Mouse (Mus musculus) olfactory bulb, adult 2 months (tissue): Measurements from ENCODE around the gene Dusp3. TPM values are rescaled to one million over a fixed set of nuclear protein-coding genes. Genes with fewer than 3 reads are reported as not detected.
A peak's percentile ranks its signal among the peaks of the same experiment; 100 is the strongest.

Source experiments
- H3K27ac ChIP-seq: fragments of 200-500 bp; 2 replicates; pipeline ENCODE4 v1.5.1; 2012; ENCODE audit warnings: low read depth, low read length; ENCODE audit not compliant: insufficient read depth
- H3K4me1 ChIP-seq: fragments of 200-500 bp; 2 replicates; pipeline ENCODE4 v1.6.1; 2012; ENCODE audit warnings: low read length; ENCODE audit not compliant: control insufficient read depth, insufficient read depth
- H3K4me3 ChIP-seq: fragments of 200-500 bp; 2 replicates; pipeline ENCODE4 v1.5.1; 2012; ENCODE audit warnings: mild to moderate bottlenecking, low read depth, low read length, moderate library complexity; ENCODE audit not compliant: insufficient read depth
- CTCF ChIP-seq: fragments of 200-500 bp; IDR thresholded peaks from 2 replicates; pipeline ENCODE4 v1.5.1; 2012; ENCODE audit warnings: low read depth, mild to moderate bottlenecking, low read length, moderate library complexity; ENCODE audit not compliant: insufficient read depth
- POLR2A ChIP-seq: fragments of 200-500 bp; IDR thresholded peaks from 2 replicates; pipeline ENCODE4 v1.6.1; 2012; ENCODE audit warnings: mild to moderate bottlenecking, low read depth, low read length, moderate library complexity; ENCODE audit not compliant: insufficient read depth
- WGBS: fragments of 180-500 bp; shearing (Covaris S2); methylation state at CpG from one replicate; pipeline ENCODE4 v1.1.7; 2018; 5-methylcytosine and 5-hydroxymethylcytosine counted together
- polyA plus RNA-seq: library from polyadenylated mRNA; stranded (reverse); fragments of >200 nt; gene quantifications from 2 replicates; pipeline ENCODE4 v1.2.4, GENCODE M21; 2012; ENCODE audit warnings: low replicate concordance; ENCODE audit not compliant: missing spikeins, insufficient read depth, insufficient read length

The Dusp3 gene
- polyA plus RNA-seq, 1 experiment: not detected

DNA sequence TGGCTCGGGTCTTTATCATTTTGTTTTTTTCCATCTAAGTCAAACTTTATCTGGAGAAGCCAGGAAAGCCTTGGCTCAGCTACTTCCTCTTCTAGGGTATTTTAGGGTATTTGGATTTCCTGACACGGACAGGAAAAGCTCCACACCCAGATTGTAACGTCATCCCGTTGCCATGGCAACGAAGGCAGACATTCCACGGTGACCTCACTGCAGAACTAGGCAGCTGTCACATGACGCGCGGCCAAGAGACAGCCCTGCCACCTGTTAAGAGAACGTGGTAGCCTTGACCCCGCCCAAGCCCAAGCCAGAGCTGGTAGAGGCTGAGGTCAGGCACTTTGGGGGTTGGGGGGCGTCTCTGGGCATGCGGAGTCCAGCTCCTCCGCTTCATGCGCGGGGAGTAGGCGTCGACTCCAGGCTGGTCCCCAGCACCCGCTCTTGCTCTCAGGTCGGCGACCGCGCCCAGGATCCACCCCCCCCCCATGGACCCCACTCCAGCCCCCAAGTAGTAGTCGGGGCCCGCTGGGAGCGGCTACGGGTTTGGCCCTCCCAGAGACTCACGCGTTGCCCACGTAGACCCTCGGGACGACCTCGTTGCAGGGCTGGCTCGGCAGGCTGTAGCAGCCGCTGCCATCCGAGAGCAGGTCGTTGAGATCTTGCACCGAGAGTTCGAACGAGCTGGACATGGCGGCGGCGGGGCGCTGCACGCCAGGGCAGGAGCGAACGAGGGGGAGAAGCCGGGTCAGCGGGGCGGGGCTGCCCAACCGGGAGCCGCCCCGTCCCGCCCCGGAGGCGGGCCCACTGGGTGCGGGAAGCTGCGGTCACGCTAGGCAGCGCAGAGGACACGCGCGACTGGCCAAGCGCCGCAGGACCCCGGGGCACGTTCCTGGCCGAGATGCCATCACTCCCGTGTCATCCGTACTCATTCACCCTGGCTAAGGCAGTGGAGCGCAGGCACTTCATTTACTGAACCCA is 2.5 kb downstream of the Dusp3 start, which contains the start of gene Cfap97d1:
Gene Cfap97d1, plus strand, starts transcription at position 226 of the 972 bp plus-strand sequence.
- Histone ChIP-seq H3K4me1 (peaks cover 21% of the 10 kb centered on the region), H3K27ac (peak within 1 kb of the TSS; percentile 76), H3K4me3 (peak within 1 kb of the TSS; percentile 80)
- TF ChIP-seq POLR2A (peak; percentile 53), CTCF (no peak)
- under 1% methylated on average over 71 of the region's 71 CpGs for WGBS

DNA sequence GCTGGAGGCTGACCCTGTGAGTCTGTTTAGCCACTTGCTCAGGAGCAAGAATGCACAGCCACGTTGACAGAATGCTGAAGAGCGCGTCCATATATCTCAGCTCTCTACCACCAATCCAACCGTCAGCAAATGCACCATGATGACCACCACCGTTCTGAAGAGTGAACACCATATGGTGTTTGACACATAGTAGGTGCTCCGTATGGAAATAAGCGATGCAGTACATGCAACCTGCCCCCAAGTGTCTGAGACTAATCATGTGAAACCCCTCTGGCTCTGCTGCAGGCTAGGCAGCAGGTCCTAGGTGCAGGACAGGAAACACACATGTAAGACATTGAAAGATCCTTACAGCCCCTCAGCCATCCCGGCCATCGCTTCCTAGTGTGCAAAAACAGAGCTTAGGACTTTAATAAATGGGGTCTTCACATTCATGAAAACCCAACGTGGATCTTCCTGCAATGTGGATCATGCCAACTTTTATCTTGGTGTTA is 3.3 kb downstream of the Dusp3 start:
- Histone ChIP-seq H3K27ac (peak overlapping the region; percentile 36), H3K4me3 (peak overlapping the region; percentile 17; the same call in 1 of the 2 replicates), H3K4me1 (peaks cover 21% of the 10 kb centered on the region)
- TF ChIP-seq CTCF: no peak
- TF ChIP-seq POLR2A: no peak
- 66% methylated on average over 10 of the region's 10 CpGs for WGBS

DNA sequence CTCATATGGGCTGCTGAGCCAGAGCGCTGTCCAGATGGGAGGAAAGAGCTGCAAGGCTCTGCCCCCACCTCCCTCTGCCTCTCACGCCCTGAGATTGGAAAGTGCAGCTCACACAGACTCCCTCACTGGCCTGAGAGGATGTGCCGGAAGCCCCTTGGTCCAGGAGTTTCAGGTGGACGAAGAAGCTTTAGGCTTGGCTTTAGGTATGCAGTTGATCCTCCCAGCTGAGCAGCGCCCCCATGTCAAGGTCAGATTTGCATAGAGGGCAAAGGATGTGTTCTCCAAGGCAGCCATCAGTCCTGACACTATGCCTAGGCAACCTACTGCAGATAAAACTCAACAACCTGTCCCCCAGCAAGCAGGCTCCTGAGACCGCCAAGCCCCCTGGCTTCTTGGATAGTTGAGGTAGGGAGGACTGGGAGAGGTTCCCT is 3.8 kb downstream of the Dusp3 start:
- 0 out of 2 replicates have a peak overlapping the region, but pooled peaks have one; percentile 17 for H3K4me3 ChIP-seq
- H3K4me1 ChIP-seq: peaks cover 24% of the 10 kb centered on the region
- no peak for TF ChIP-seq POLR2A
- TF ChIP-seq CTCF: no peak
- peak overlapping the region; percentile 36; the same call in 1 of the 2 replicates for H3K27ac ChIP-seq
- WGBS: 75% methylated on average over 6 of the region's 6 CpGs

DNA sequence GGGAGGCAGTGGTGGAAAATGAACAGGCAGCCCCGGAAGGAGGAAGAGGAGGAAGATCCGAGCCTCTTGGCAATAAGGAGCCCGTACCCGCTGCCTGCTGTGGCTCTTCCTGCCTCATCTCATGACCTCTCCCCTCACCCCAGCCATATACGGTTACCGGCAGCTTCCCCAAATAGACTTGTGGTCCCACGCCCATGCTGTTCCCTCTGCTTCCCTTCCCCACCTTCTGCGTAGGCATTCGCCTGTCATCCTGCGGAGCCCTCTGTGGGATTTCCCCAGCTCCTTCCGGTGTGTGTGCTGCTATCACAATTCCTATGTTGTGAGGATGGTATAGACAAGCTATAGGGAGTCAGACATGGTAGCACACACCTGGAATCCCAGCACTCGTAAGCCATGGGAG is 5.0 kb downstream of the Dusp3 start:
- TF ChIP-seq POLR2A: no peak
- no peak for TF ChIP-seq CTCF
- Histone ChIP-seq H3K4me1 (peaks cover 30% of the 10 kb centered on the region), H3K27ac (no peak overlapping the region), H3K4me3 (no peak overlapping the region)
- WGBS: 72% methylated on average over 12 of the region's 12 CpGs

DNA sequence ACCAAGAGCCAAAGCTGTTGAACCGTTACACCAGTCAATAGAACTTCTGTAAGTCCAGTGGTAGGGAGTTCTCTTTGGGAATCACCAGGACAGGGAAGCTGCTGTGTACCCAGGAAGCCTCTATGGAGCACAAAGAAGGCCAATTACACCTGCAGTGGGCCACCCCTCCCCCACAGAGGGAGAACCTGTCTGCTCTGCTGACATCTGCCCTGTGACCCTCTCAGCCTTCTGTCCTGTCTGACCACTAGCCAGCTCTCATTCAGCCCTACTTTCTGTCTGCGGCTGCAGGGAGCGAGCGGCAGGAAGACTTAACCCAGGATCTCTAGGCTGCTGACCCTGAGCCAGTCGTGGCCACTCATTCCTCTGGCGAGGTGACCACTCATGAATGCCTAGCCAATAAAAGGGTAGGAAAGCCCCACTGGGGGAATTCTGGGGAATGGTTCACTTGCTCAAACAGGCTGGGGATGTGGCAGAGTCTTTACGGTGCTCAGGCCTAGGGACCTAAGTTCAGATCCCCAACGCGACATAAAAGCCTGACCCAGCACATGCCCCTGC is 6.1 kb downstream of the Dusp3 start:
- peaks cover 28% of the 10 kb centered on the region for H3K4me1 ChIP-seq
- no peak overlapping the region for H3K4me3 ChIP-seq
- WGBS: 87% methylated on average over 9 of the region's 9 CpGs
- H3K27ac ChIP-seq: no peak overlapping the region
- TF ChIP-seq POLR2A: no peak
- no peak for TF ChIP-seq CTCF

DNA sequence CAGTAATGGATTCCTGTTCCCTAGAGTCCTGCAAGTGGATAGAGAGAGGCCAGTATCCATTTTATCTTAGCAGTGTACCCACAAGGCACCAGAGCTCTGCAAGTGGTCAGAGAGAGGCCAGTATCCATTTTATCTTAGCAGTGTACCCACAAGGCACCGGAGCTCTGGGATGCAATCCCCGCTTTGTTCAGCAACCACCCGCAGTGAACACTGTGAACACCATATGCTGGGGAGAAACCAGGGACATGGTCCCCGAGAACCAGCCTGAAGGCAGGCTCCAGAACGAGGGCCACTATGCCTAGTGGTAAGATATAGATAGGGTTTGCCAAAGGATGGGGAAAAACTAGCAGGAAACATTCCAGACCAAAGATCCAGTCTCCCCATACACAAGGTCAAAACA is 7.7 kb downstream of the Dusp3 start:
- TF ChIP-seq CTCF (no peak), POLR2A (no peak)
- 91% methylated on average over 5 of the region's 5 CpGs for WGBS
- Histone ChIP-seq H3K4me1 (peaks cover 33% of the 10 kb centered on the region), H3K27ac (no peak overlapping the region), H3K4me3 (no peak overlapping the region)

DNA sequence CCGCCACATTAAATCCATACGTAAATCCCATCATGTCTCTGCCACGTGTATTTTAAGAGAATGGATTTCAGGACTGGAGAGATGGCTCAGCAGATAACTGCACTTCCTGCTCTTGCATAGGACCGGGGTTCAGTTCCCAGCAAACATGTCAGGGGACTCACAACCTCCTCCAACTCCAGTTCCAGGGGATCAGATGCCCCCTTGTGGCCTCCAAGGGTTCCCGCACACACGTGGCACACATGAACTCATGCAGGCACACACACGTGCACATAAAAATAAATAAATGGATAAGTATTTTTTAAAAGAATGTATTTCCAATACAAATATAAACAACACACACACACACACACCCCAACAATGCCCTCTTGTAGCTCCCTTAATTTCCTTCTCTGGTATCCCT is 9.9 kb downstream of the Dusp3 start:
- H3K4me1 ChIP-seq: peaks cover 31% of the 10 kb centered on the region
- no peak overlapping the region for H3K4me3 ChIP-seq
- H3K27ac ChIP-seq: no peak overlapping the region
- WGBS: 98% methylated on average over 7 of the region's 7 CpGs
- TF ChIP-seq CTCF (no peak), POLR2A (no peak)

DNA sequence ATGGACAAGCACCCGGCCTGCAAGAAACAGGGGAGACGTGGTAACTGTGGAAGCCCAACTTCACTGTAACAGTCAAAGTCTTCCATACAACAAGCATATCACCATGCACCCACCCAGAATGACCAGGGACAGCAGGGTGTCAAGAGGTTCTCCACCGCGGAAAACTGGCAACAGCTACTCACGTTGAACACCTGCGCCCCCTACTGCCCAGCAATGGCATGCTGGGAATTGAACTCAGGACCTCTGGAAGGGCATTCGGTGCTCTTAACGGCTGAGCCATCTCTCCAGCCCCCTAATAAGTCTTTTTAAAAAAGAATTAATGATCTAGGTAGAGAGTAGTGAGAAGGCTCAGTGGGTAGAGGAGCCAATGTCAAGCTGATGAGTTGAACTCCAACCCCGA is 11.9 kb downstream of the Dusp3 start:
- TF ChIP-seq POLR2A (no peak), CTCF (no peak; the same call in 1 of the 2 replicates)
- WGBS: 63% methylated on average over 9 of the region's 9 CpGs
- Histone ChIP-seq H3K4me3 (no peak overlapping the region), H3K4me1 (peaks cover 25% of the 10 kb centered on the region), H3K27ac (no peak overlapping the region)

DNA sequence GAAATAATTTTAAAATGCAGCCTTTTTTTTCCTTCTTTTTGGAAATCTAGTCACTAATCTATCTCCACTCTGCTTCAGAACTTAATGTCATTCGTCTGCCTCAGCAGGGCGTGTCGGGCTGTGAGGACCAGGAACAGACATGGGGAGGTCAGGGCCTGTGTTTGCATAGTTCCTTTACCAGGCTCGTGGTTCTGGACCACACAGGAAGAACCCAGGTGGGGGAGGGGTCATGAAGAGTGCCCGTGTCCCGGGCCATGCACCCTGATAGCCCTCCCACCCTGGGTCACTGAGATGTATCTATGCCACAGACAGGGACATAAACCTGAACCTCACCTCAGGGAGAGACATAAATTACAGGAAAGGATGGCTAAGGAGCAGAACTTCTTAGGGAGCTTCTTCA is 12.6 kb downstream of the Dusp3 start:
- WGBS: 71% methylated on average over 6 of the region's 6 CpGs
- no peak for TF ChIP-seq POLR2A
- no peak for TF ChIP-seq CTCF
- Histone ChIP-seq H3K4me3 (no peak overlapping the region), H3K4me1 (peaks cover 25% of the 10 kb centered on the region), H3K27ac (no peak overlapping the region)
